Mouse (Mus musculus): ENCODE results near the gene Gm10772. TPM values are rescaled to one million over a fixed set of nuclear protein-coding genes. Genes with fewer than 3 reads are reported as not detected.
"Not testable (repeated sequence)": the region's sequence is repeated elsewhere in the genome, so short reads cannot be mapped to it uniquely, and the experiment has no call there.

Gene Gm10772
- total RNA-seq (2015; ENCODE audit: low replicate concordance): not detected in 2 replicates
- not detected in 2 replicates for total RNA-seq (2017; ENCODE audit: low replicate concordance)

GRCm38 (mm10) chr13:66227473-66227872 lies at the start of gene Gm10772:
Gene Gm10772, minus strand, starts transcription at chr13:66227573.
- not testable (repeated sequence) for ATAC-seq (replicated peaks; ENCODE audit: low FRiP score, poor library complexity, severe bottlenecking)

- ATAC-seq (replicated peaks; ENCODE audit: low FRiP score, poor library complexity, severe bottlenecking): not testable (repeated sequence)
Observed at GRCm38 (mm10) chr13:66263914-66264313, 36.5 kb upstream of the Gm10772 start.

- not testable (repeated sequence) for ATAC-seq (replicated peaks; ENCODE audit: low FRiP score, poor library complexity, severe bottlenecking)
Observed at GRCm38 (mm10) chr13:66263141-66263540, 35.8 kb upstream of the Gm10772 start.

- ATAC-seq (replicated peaks; ENCODE audit: low FRiP score, poor library complexity, severe bottlenecking): no peak
Observed at GRCm38 (mm10) chr13:66214349-66214748, 13.0 kb downstream of the Gm10772 start.

- not testable (repeated sequence) for ATAC-seq (replicated peaks; ENCODE audit: low FRiP score, poor library complexity, severe bottlenecking)
Observed at GRCm38 (mm10) chr13:66213811-66214210, 13.6 kb downstream of the Gm10772 start.

- ATAC-seq (replicated peaks; ENCODE audit: low FRiP score, poor library complexity, severe bottlenecking): not testable (repeated sequence)
Observed at GRCm38 (mm10) chr13:66179172-66179571, 48.2 kb downstream of the Gm10772 start.

Other genes with a start within 250 kb of the Gm10772 start
- gene Gm10324, start 108.0 kb downstream of the Gm10772 start, total RNA-seq (2015; ENCODE audit: low replicate concordance): not detected in 2 replicates
- gene Gm10324, start 108.0 kb downstream of the Gm10772 start, total RNA-seq (2017; ENCODE audit: low replicate concordance): not detected in 2 replicates
- gene 2410141K09Rik, start 213.5 kb upstream of the Gm10772 start, total RNA-seq (2015; ENCODE audit: low replicate concordance): not detected in 2 replicates
- 0.26 TPM in 1 of 2 replicates, not detected in the other for gene 2410141K09Rik, start 213.5 kb upstream of the Gm10772 start, total RNA-seq (2017; ENCODE audit: low replicate concordance)